Mouse (Mus musculus): ENCODE measurements around the gene Ddx4.

Gene Ddx4

GRCm38 (mm10) chr13:112551641-112552548 is 100.4 kb downstream of the Ddx4 start:
- no peak for DNase-seq
